Mouse (Mus musculus): ENCODE measurements around the gene Nfe2l3. TPM values are rescaled to one million over a fixed set of nuclear protein-coding genes. Genes with fewer than 3 reads are reported as not detected.

Nfe2l3 gene
- polyA plus RNA-seq, 1 experiment from 2014 or later: 2.0 TPM

- no peaks in the 10 kb centered on the region for H3K9me3 ChIP-seq
- no peaks in the 10 kb centered on the region for H3K4me1 ChIP-seq
- 0 out of 2 replicates have a peak, but pooled peaks cover 4% of the 10 kb centered on the region for H3K27me3 ChIP-seq (ENCODE audit: insufficient read depth, poor library complexity, severe bottlenecking)
- H3K4me3 ChIP-seq: no peak overlapping the region
- WGBS: 67% methylated on average over 1 of the region's 1 CpGs
- no peaks in the 10 kb centered on the region for H3K36me3 ChIP-seq
- DNase-seq (ENCODE audit: low spot score): no peak
- H3K27ac ChIP-seq: no peak overlapping the region
These were observed 16.0 kb upstream of the Nfe2l3 start for GRCm38 (mm10) chr6:51416433-51416832.

- 81% methylated on average over 4 of the region's 4 CpGs for WGBS
These were observed 15.0 kb upstream of the Nfe2l3 start for GRCm38 (mm10) chr6:51417306-51417936.

GRCm38 (mm10) chr6:51423466-51424122, 8.9 kb upstream of the Nfe2l3 start:
- H3K27me3 ChIP-seq (ENCODE audit: insufficient read depth, poor library complexity, severe bottlenecking): no peaks in the 10 kb centered on the region; the same call in 1 of the 2 replicates
- H3K4me3 ChIP-seq: no peak overlapping the region
- H3K27ac ChIP-seq: no peak overlapping the region
- no peak for DNase-seq (ENCODE audit: low spot score)
- H3K9me3 ChIP-seq: no peaks in the 10 kb centered on the region
- H3K36me3 ChIP-seq: no peaks in the 10 kb centered on the region
- H3K4me1 ChIP-seq: peaks cover 3% of the 10 kb centered on the region; the same call in 1 of the 2 replicates
- WGBS: 41% methylated on average over 11 of the region's 11 CpGs

More at GRCm38 (mm10) chr6:51417306-51417936, 15.0 kb upstream of the Nfe2l3 start:
- Histone ChIP-seq H3K27ac (no peak overlapping the region), H3K9me3 (no peaks in the 10 kb centered on the region), H3K4me1 (no peaks in the 10 kb centered on the region), H3K36me3 (no peaks in the 10 kb centered on the region), H3K27me3 (ENCODE audit: insufficient read depth, poor library complexity, severe bottlenecking) (0 out of 2 replicates have a peak, but pooled peaks cover 4% of the 10 kb centered on the region), H3K4me3 (no peak overlapping the region)
- DNase-seq (ENCODE audit: low spot score): no peak

- no peaks in the 10 kb centered on the region for H3K36me3 ChIP-seq
These were observed 7.9 kb upstream of the Nfe2l3 start for GRCm38 (mm10) chr6:51424537-51424936.

GRCm38 (mm10) chr6:51434270-51434669, 1.8 kb downstream of the Nfe2l3 start:
- Histone ChIP-seq H3K9me3 (no peaks in the 10 kb centered on the region), H3K27me3 (ENCODE audit: insufficient read depth, poor library complexity, severe bottlenecking) (peaks cover 56% of the 10 kb centered on the region), H3K27ac (no peak overlapping the region), H3K4me3 (no peak overlapping the region), H3K36me3 (no peaks in the 10 kb centered on the region), H3K4me1 (peaks cover 47% of the 10 kb centered on the region)
- no peak for DNase-seq (ENCODE audit: low spot score)
- 33% methylated on average over 7 of the region's 7 CpGs for WGBS

More at GRCm38 (mm10) chr6:51424537-51424936, 7.9 kb upstream of the Nfe2l3 start:
- Histone ChIP-seq H3K4me1 (peaks cover 3% of the 10 kb centered on the region; the same call in 1 of the 2 replicates), H3K27ac (no peak overlapping the region), H3K4me3 (no peak overlapping the region), H3K27me3 (ENCODE audit: insufficient read depth, poor library complexity, severe bottlenecking) (no peaks in the 10 kb centered on the region; the same call in 1 of the 2 replicates), H3K9me3 (no peaks in the 10 kb centered on the region)
- DNase-seq (ENCODE audit: low spot score): no peak
- 86% methylated on average over 2 of the region's 2 CpGs for WGBS

DNA sequence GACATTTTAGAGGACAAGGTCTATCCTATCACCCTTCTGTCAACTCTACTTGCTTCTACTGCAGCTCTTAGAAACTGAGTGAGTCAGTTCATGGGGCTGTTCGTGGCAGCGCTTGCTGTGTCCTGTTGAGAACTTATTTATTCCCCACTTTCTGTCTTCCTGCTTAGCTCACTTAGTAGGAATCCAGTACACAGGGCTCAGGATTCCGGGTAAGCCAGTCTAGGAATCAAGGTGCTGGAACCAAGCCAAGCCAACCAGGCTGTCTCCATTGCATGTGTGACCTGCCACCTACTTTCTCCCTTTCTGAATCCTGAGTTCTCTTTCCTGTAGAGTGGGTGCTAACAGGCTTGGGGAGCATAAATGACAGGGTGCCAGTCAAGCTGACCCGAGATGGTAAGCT, 5.2 kb downstream of the Nfe2l3 start:
- Histone ChIP-seq H3K4me3 (no peak overlapping the region), H3K36me3 (no peaks in the 10 kb centered on the region), H3K4me1 (peaks cover 55% of the 10 kb centered on the region), H3K27ac (peak overlapping the region; percentile 65; the same call in 1 of the 2 replicates), H3K9me3 (no peaks in the 10 kb centered on the region), H3K27me3 (ENCODE audit: insufficient read depth, poor library complexity, severe bottlenecking) (peaks cover 37% of the 10 kb centered on the region)
- WGBS: 42% methylated on average over 4 of the region's 4 CpGs
- DNase-seq (ENCODE audit: low spot score): no peak

DNA sequence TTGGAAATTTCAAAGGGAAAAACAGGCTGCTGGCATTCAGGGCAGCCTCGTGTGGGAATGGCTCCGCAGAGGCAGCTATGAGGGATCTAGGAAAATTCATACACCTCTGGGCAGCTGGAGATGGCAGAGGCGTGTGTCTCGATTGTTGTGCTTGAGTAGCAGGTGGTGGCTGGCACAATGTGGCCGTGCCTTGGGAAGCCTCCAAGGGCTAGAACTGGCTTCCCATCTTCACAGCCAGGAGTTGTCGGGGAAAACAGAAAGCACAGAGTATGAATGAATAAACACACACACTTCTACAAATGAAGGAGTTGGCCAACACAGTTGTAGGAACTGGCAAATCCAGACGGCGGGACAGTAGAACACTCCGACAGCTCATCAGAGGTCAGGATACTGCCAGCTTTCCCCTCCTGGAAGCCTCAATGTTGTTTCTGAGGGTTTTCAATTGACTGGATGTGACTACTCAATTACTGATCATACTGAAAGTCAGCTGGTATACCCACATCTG, 6.4 kb downstream of the Nfe2l3 start:
- no peaks in the 10 kb centered on the region for H3K36me3 ChIP-seq
- H3K4me1 ChIP-seq: peaks cover 43% of the 10 kb centered on the region
- no peak overlapping the region for H3K4me3 ChIP-seq
- H3K27me3 ChIP-seq (ENCODE audit: insufficient read depth, poor library complexity, severe bottlenecking): peaks cover 25% of the 10 kb centered on the region
- WGBS: 81% methylated on average over 9 of the region's 9 CpGs
- no peaks in the 10 kb centered on the region for H3K9me3 ChIP-seq
- H3K27ac ChIP-seq: peak overlapping the region; percentile 11; the same call in 1 of the 2 replicates
- peak; percentile 52 for DNase-seq (ENCODE audit: low spot score)

DNA sequence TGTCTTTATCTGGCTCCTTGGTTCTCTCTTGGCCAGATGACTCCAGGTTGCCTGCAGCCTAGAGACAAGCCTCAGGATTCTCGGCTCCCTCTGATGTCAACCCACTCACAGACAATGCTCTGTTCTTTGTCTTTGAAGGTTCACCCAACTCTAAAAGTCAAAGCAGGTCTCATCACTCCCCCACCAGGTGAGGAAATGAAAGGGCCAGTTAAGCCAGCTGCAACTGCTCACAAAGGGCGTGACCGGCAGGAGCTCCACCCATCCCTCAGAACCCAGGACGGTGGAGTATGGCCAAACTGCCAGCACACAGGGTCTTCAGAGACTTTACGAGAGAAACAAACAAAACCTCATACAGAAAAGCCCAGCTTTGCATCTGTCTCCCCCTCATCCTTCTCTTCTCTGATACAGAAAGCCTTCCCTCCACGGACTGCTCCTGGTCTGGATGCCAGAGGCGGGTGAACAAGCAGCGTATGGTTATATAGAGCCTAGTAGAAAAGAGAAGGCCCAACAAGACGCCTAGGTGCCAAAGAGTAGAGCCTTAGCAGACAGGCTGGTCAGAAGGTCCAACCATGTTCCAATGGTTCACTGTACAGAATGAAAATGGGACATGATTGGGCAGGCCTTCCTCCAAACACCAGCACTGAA, 9.8 kb downstream of the Nfe2l3 start:
- H3K27ac ChIP-seq: 0 out of 2 replicates have a peak overlapping the region, but pooled peaks have one; percentile 29
- 52% methylated on average over 9 of the region's 9 CpGs for WGBS
- no peak overlapping the region for H3K4me3 ChIP-seq
- no peak for DNase-seq (ENCODE audit: low spot score)
- H3K4me1 ChIP-seq: peaks cover 34% of the 10 kb centered on the region
- H3K9me3 ChIP-seq: no peaks in the 10 kb centered on the region
- H3K27me3 ChIP-seq (ENCODE audit: insufficient read depth, poor library complexity, severe bottlenecking): peaks cover 4% of the 10 kb centered on the region; the same call in 1 of the 2 replicates
- H3K36me3 ChIP-seq: no peaks in the 10 kb centered on the region

DNA sequence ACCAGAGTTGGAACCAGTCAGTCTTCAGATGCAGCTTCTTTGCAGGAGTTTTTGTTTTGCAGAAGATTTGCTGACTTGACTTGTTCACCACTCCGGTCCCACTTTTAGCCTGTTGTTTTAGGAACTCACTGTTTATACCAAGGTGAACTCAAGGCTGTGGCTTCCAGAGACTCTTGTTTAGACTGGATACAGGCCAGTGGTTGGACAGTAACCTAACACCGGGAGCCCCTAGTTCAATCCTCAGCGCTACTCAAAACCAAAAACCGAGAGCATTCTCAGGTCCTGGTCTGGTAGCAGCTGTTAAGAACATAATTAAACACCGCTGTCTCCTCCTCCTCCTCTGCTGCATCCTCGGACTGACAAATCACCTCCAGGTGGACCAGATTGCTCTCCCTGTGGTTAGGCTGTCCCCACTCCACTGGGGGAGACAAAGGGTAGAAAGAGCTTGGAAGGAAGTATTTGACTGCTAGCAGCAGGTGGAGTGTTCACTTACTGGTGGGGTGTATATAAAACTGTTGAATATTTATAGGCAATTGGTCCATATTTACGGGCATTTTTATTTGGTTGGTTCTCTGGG, 20.5 kb downstream of the Nfe2l3 start:
- H3K9me3 ChIP-seq: no peaks in the 10 kb centered on the region
- H3K36me3 ChIP-seq: no peaks in the 10 kb centered on the region
- no peak overlapping the region for H3K27ac ChIP-seq
- no peak overlapping the region for H3K4me3 ChIP-seq
- DNase-seq (ENCODE audit: low spot score): no peak
- no peaks in the 10 kb centered on the region for H3K27me3 ChIP-seq (ENCODE audit: insufficient read depth, poor library complexity, severe bottlenecking)
- 77% methylated on average over 7 of the region's 7 CpGs for WGBS
- 0 out of 2 replicates have a peak, but pooled peaks cover 3% of the 10 kb centered on the region for H3K4me1 ChIP-seq

DNA sequence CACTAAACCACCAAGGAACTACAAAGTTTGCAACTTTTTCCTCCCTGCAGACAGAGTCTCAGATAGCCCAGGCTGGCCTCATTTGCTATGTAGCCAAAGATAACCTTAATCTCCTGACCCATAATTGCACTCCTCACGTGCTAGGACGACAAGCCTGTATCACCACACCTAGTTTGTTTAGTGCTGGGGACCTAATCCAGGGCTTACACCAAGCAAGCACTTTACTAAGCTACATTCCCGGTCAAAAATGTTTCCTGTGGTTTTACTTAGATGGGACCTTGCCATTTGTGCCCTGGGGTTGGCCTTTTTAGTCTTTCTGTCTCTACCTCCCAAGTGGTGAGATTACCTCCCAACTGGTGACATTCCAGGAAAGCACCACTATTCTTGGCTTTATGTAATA, 22.5 kb downstream of the Nfe2l3 start:
- WGBS: 53% methylated on average over 3 of the region's 3 CpGs
- no peak for DNase-seq (ENCODE audit: low spot score)
- H3K27ac ChIP-seq: no peak overlapping the region
- H3K9me3 ChIP-seq: no peaks in the 10 kb centered on the region
- H3K4me1 ChIP-seq: 0 out of 2 replicates have a peak, but pooled peaks cover 3% of the 10 kb centered on the region
- no peaks in the 10 kb centered on the region for H3K27me3 ChIP-seq (ENCODE audit: insufficient read depth, poor library complexity, severe bottlenecking)
- H3K36me3 ChIP-seq: peaks cover 12% of the 10 kb centered on the region
- H3K4me3 ChIP-seq: no peak overlapping the region

DNA sequence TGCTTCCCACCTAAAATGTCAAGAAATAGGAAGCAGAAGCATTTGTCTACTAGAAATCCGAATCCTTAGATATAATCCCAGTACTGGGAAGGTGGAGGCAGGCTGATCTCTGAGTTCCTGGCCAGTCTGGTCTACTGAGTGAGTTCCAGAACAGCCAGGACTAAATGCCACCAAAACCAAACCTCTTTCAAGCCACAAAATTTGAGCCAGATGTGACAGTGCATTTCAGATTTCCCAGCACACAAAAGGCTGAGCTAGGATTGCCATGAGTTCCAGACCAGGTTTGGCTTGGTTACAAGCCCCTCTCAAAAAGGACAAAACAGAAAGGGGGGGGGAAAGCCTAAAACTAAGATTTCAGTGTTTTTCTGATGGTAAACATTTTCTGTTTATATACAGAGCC, 23.7 kb downstream of the Nfe2l3 start:
- peaks cover 24% of the 10 kb centered on the region for H3K36me3 ChIP-seq
- H3K4me3 ChIP-seq: no peak overlapping the region
- no peaks in the 10 kb centered on the region for H3K9me3 ChIP-seq
- no peaks in the 10 kb centered on the region for H3K27me3 ChIP-seq (ENCODE audit: insufficient read depth, poor library complexity, severe bottlenecking)
- H3K27ac ChIP-seq: no peak overlapping the region
- H3K4me1 ChIP-seq: 0 out of 2 replicates have a peak, but pooled peaks cover 3% of the 10 kb centered on the region
- WGBS: 75% methylated on average over 1 of the region's 1 CpGs
- no peak for DNase-seq (ENCODE audit: low spot score)

GRCm38 (mm10) chr6:51457283-51457682, 24.8 kb downstream of the Nfe2l3 start:
- Histone ChIP-seq H3K9me3 (no peaks in the 10 kb centered on the region), H3K27ac (no peak overlapping the region), H3K27me3 (ENCODE audit: insufficient read depth, poor library complexity, severe bottlenecking) (no peaks in the 10 kb centered on the region), H3K4me3 (no peak overlapping the region), H3K36me3 (peaks cover 35% of the 10 kb centered on the region), H3K4me1 (0 out of 2 replicates have a peak, but pooled peaks cover 3% of the 10 kb centered on the region)
- 80% methylated on average over 3 of the region's 3 CpGs for WGBS
- no peak for DNase-seq (ENCODE audit: low spot score)

All from heart, embryonic 10.5 days (tissue).